In genomic region chr8:120429116-120429515, GRCm38 (mm10) we compare ENCODE assay signal across 26 mouse cellular contexts.
A peak's percentile ranks its signal among the peaks of the same experiment; 100 is the strongest.
DNase-seq lines count a peak whose midpoint lies in the region; ATAC-seq and TF ChIP-seq lines count a peak whose summit lies in the region.
"Had no signal": no experiment of that assay in that cellular context is flagged by ENCODE, and none has a peak within 500 bp of the region (broad histone marks: within the 10 kb centered on the region; RNA-seq: fewer than 3 reads in every experiment).

No protein-coding gene starts in this region.

- TF ChIP-seq CTCF in forebrain, postnatal 0 days (IDR thresholded peaks at IDR 0.05; ENCODE audit: low read depth): no peak
- no peak for TF ChIP-seq CTCF in gastrocnemius, adult 2 months (IDR thresholded peaks at IDR 0.05)

- peaks cover 8% of the 10 kb centered on the region; the same call in 1 of the 2 replicates for H3K9me3 ChIP-seq in forebrain, embryonic 10.5 days
- H3K9me3 ChIP-seq in forebrain, postnatal 0 days (ENCODE audit: low read length): no peaks in the 10 kb centered on the region
- H3K9me3 ChIP-seq in limb, embryonic 10.5 days (replicated peaks): no peaks in the 10 kb centered on the region
- H3K9me3 ChIP-seq: heart, embryonic 10.5 days; hindbrain, embryonic 13.5 days; intestine, embryonic 15.5 days had no signal

- intact Hi-C loops in gastrocnemius, adult 2 months (cut with DNase I): no loop called here

- peak overlapping the region; percentile 49 for H3K27ac ChIP-seq in forebrain, embryonic 10.5 days
- no peak overlapping the region for H3K27ac ChIP-seq in forebrain, postnatal 0 days (ENCODE audit: low read depth, low read length)
- H3K27ac ChIP-seq in gastrocnemius, adult 2 months: peak overlapping the region; percentile 16; the same call in 1 of the 2 replicates
- H3K27ac ChIP-seq in limb, embryonic 10.5 days: peak overlapping the region; percentile 14; the same call in 1 of the 2 replicates
- H3K27ac ChIP-seq: heart, adult 2 months; heart, embryonic 10.5 days; heart, embryonic 13.5 days; hindbrain, embryonic 13.5 days; intestine, embryonic 15.5 days had no signal

- WGBS in forebrain, embryonic 10.5 days: 94% methylated on average over 1 of the region's 1 CpGs
- 100% methylated on average over 1 of the region's 1 CpGs for WGBS in forebrain, postnatal 0 days
- 92% methylated on average over 1 of the region's 1 CpGs for WGBS in limb, embryonic 10.5 days

- ATAC-seq in forebrain, postnatal 0 days: no peak
- ATAC-seq: activated CD4-positive, CD25-positive, alpha-beta regulatory T cell, adult 4 months; forebrain, embryonic 14.5 days; hindbrain, embryonic 16.5 days; intestine, embryonic 15.5 days; Patski had no signal

- H3K36me3 ChIP-seq in forebrain, embryonic 10.5 days (replicated peaks): no peaks in the 10 kb centered on the region
- H3K36me3 ChIP-seq in forebrain, postnatal 0 days (ENCODE audit: insufficient read depth): no peaks in the 10 kb centered on the region
- 0 out of 2 replicates have a peak, but pooled peaks cover 8% of the 10 kb centered on the region for H3K36me3 ChIP-seq in limb, embryonic 10.5 days
- H3K36me3 ChIP-seq: G1E; heart, embryonic 10.5 days; heart, embryonic 13.5 days; hindbrain, embryonic 13.5 days; intestine, embryonic 15.5 days had no signal

- no peak overlapping the region for H3K4me2 ChIP-seq in forebrain, postnatal 0 days (ENCODE audit: low read depth)
- H3K4me2 ChIP-seq: heart, embryonic 13.5 days; hindbrain, embryonic 13.5 days; intestine, embryonic 15.5 days had no signal

- DNase-seq in forebrain, embryonic 10.5 days (ENCODE audit: extremely low spot score, low spot score): no peak
- no peak for DNase-seq in forebrain, postnatal 0 days
- no peak for DNase-seq in gastrocnemius, adult 2 months
- DNase-seq in gastrocnemius, postnatal 10 days: no peak
- DNase-seq in ES-CJ7 (ENCODE audit: low read depth, low spot score): peak; percentile 72
- no peak for DNase-seq in limb, embryonic 10.5 days (ENCODE audit: low spot score)
- DNase-seq in frontal cortex, postnatal 14 days (ENCODE audit: low spot score in 2 of 2): no peak
- DNase-seq: adrenal gland, postnatal 10 days; adrenal gland, postnatal 36 days; cerebellum, adult 18-20 months; cerebellum, adult 9-10 months; cerebellum, postnatal 14 days; gastrocnemius, postnatal 36 days; heart, adult 2 months; heart, postnatal 14 days; heart, postnatal 4 days; kidney, adult 11 months had no signal

- H3K9ac ChIP-seq in forebrain, postnatal 0 days: no peak overlapping the region
- H3K9ac ChIP-seq: heart, embryonic 13.5 days; hindbrain, embryonic 13.5 days; intestine, embryonic 15.5 days had no signal

- peaks cover 34% of the 10 kb centered on the region for H3K27me3 ChIP-seq in forebrain, embryonic 10.5 days (ENCODE audit: poor library complexity, severe bottlenecking)
- no peaks in the 10 kb centered on the region for H3K27me3 ChIP-seq in forebrain, postnatal 0 days (ENCODE audit: insufficient read depth, low read length)
- 0 out of 2 replicates have a peak, but pooled peaks cover 4% of the 10 kb centered on the region for H3K27me3 ChIP-seq in limb, embryonic 10.5 days (ENCODE audit: low read depth, poor library complexity, severe bottlenecking)
- H3K27me3 ChIP-seq: heart, embryonic 13.5 days; hindbrain, embryonic 13.5 days; intestine, embryonic 15.5 days; Patski had no signal

- peaks cover 77% of the 10 kb centered on the region for H3K4me1 ChIP-seq in forebrain, embryonic 10.5 days
- H3K4me1 ChIP-seq in forebrain, postnatal 0 days (ENCODE audit: insufficient read depth): peaks cover 30% of the 10 kb centered on the region
- peaks cover 78% of the 10 kb centered on the region for H3K4me1 ChIP-seq in limb, embryonic 10.5 days

- no peak overlapping the region for H3K4me3 ChIP-seq in forebrain, embryonic 10.5 days
- no peak overlapping the region for H3K4me3 ChIP-seq in forebrain, postnatal 0 days (ENCODE audit: low read depth, low read length)
- no peak overlapping the region for H3K4me3 ChIP-seq in gastrocnemius, adult 2 months
- no peak overlapping the region for H3K4me3 ChIP-seq in limb, embryonic 10.5 days
- H3K4me3 ChIP-seq: heart, adult 2 months; heart, embryonic 10.5 days; heart, embryonic 13.5 days; hindbrain, embryonic 13.5 days; intestine, embryonic 15.5 days had no signal
